Mouse (Mus musculus): ENCODE data around the gene Olfr399.

Olfr399 gene

GRCm38 (mm10) chr11:74056451-74056850 is at the start of gene Olfr399, which contains the start of gene Olfr139:
TSS of gene Olfr399 (minus strand) at chr11:74056615.
TSS of gene Olfr139 (minus strand) at chr11:74056551.
- DNase-seq (ENCODE audit: low spot score in 2 of 2), result no peak

GRCm38 (mm10) chr11:74105066-74105465 is 48.7 kb upstream of the Olfr399 start:
- DNase-seq (ENCODE audit: low spot score in 2 of 2), result no peak

GRCm38 (mm10) chr11:74101507-74101906 is 45.1 kb upstream of the Olfr399 start:
- no peak for DNase-seq (ENCODE audit: low spot score in 2 of 2)

GRCm38 (mm10) chr11:74100724-74101123 is 44.3 kb upstream of the Olfr399 start:
- no peak for DNase-seq (ENCODE audit: low spot score in 2 of 2)

- no peak for DNase-seq (ENCODE audit: low spot score in 2 of 2)
Observed at GRCm38 (mm10) chr11:74069655-74070054, 13.2 kb upstream of the Olfr399 start, which contains the start of gene Zfp616. TSS of gene Zfp616 (plus strand) at chr11:74069955.

GRCm38 (mm10) chr11:74051347-74051746 is 5.1 kb downstream of the Olfr399 start:
- no peak for DNase-seq (ENCODE audit: low spot score in 2 of 2)

Data from natural killer cell, adult 2 months (primary cell).